Mouse (Mus musculus) forebrain, embryonic 16.5 days (tissue): ENCODE measurements around the gene Ckm. TPM values are rescaled to one million over a fixed set of nuclear protein-coding genes. Genes with fewer than 3 reads are reported as not detected.

Experiments
- ATAC-seq: fragments of 200-750 bp; cut with Nextera tagmentation; 2 replicates; pipeline ENCODE4 v1.8.0; 2017; ENCODE audit warnings: mild to moderate bottlenecking, moderate library complexity
- H3K27ac ChIP-seq: fragments of 300-500 bp; sonication (generic); 2 replicates; pipeline ENCODE4 v1.5.1; 2014; ENCODE audit warnings: low read length, control low read depth
- H3K27me3 ChIP-seq: fragments of 300-500 bp; sonication (generic); replicated peaks from 2 replicates; pipeline ENCODE4 v1.6.1; 2014; ENCODE audit warnings: low read length; ENCODE audit not compliant: control insufficient read depth, insufficient read depth
- H3K36me3 ChIP-seq: fragments of 300-500 bp; sonication (generic); 2 replicates; pipeline ENCODE4 v1.6.1; 2014; ENCODE audit not compliant: control insufficient read depth, insufficient read depth
- H3K4me1 ChIP-seq: fragments of 300-500 bp; sonication (generic); replicated peaks from 2 replicates; pipeline ENCODE4 v1.6.1; 2014; ENCODE audit warnings: low read length; ENCODE audit not compliant: control insufficient read depth, insufficient read depth
- H3K4me2 ChIP-seq: fragments of 300-500 bp; sonication (generic); 2 replicates; pipeline ENCODE4 v1.6.1; 2014; ENCODE audit warnings: mild to moderate bottlenecking, low read length, control low read depth
- H3K4me3 ChIP-seq: fragments of 300-500 bp; sonication (generic); replicated peaks from 2 replicates; pipeline ENCODE4 v1.5.1; 2014; ENCODE audit warnings: mild to moderate bottlenecking, low read length, control low read depth
- H3K9ac ChIP-seq: fragments of 300-500 bp; sonication (generic); replicated peaks from 2 replicates; pipeline ENCODE4 v1.6.1; 2014; ENCODE audit warnings: low read depth, low read length, control low read depth
- H3K9me3 ChIP-seq: fragments of 300-500 bp; sonication (generic); 2 replicates; pipeline ENCODE4 v1.6.1; 2016; ENCODE audit warnings: low read length; ENCODE audit not compliant: control insufficient read depth
- whole genome bisulfite sequencing: fragments of 180-500 bp; shearing (Covaris S2); extraction: QIAGEN DNeasy Blood & Tissue Kit; methylation state at CpG from one replicate; pipeline ENCODE4 v1.1.7; 2014; 5-methylcytosine and 5-hydroxymethylcytosine counted together
- polyA plus RNA-seq: library from polyadenylated mRNA; unstranded; fragments of >200 nt; fragmentation: Nextera tagmentation; extraction: Ambion mirVana; gene quantifications from 2 replicates; pipeline ENCODE4 v1.2.1, GENCODE M21; 2015

Ckm gene
- polyA plus RNA-seq, 1 experiment from 2014 or later, result 0.22 TPM

DNA sequence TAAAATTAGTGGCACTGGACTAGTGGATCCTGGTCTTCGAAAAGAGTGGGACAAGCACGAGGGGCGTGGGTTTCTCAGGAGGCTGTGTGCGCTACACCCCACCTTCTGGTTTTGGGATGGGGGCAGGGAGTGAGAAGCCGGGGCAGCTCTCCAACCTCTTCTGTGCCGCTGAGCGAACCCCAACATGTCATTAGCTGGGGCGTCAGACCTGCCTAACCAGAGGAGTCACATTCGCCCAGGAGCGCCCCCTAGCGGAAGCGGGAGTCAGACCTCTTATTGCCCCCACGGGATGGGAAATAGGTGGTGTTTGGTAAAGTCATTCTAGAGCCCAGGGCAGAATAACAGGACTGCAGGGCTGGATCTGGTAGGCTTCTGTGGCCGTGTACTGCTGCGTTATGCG is 42.9 kb upstream of the Ckm start:
- 12% methylated on average over 16 of the region's 16 CpGs for WGBS
- no peak for ATAC-seq
- Histone ChIP-seq H3K9me3 (no peaks in the 10 kb centered on the region), H3K27ac (no peak overlapping the region), H3K4me3 (peak overlapping the region; percentile 49), H3K4me1 (peaks cover 29% of the 10 kb centered on the region), H3K4me2 (peak overlapping the region; percentile 96), H3K36me3 (peaks cover 4% of the 10 kb centered on the region; the same call in 1 of the 2 replicates), H3K27me3 (no peaks in the 10 kb centered on the region; the same call in 1 of the 2 replicates), H3K9ac (no peak overlapping the region)

DNA sequence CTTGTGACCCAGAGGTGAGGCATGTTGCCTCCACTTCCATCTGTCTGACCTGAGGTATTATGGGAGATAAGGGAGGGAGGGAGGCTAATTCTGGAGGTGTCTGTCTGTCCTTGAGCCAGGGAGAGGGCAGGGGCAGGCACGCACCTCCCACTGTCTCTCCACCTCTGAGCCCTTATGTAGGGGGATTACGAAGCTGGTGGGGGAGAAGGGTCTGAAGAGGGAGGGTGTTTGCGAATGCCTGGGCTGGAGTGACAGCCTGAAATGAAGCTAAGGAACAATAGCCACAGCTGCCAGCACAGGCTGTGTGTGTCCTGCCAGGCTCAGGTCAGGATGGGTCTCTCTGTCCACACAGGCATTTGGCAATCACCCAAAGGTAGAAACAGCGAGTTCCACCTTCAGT is 42.3 kb upstream of the Ckm start:
- WGBS, result 19% methylated on average over 4 of the region's 4 CpGs
- Histone ChIP-seq H3K27me3 (no peaks in the 10 kb centered on the region; the same call in 1 of the 2 replicates), H3K4me1 (peaks cover 29% of the 10 kb centered on the region), H3K9me3 (no peaks in the 10 kb centered on the region), H3K4me2 (no peak overlapping the region; the same call in 1 of the 2 replicates), H3K4me3 (no peak overlapping the region), H3K36me3 (no peaks in the 10 kb centered on the region), H3K27ac (no peak overlapping the region), H3K9ac (no peak overlapping the region)
- no peak for ATAC-seq

DNA sequence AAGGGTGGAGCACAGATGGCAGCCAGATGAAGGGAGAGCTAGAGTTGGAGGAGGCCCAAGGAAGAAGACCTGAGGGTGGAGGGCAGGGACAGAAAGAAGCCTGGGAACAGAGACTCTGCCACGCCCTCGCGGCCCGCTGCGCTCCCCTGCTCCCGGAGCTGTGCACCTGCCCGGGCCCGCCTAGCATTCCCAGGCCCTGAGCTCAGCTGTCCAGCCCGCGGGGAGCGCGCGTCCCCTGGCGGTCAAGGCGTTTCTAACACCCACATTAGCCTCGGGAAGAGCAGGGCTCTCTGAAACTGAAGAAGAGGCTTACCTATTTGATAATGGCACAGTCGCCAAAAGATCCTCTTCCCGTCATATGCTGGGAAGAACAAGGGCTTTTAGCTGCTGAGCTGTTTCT is 40.7 kb upstream of the Ckm start:
- Histone ChIP-seq H3K36me3 (no peaks in the 10 kb centered on the region), H3K27ac (no peak overlapping the region), H3K4me1 (peaks cover 20% of the 10 kb centered on the region), H3K9me3 (no peaks in the 10 kb centered on the region), H3K4me3 (no peak overlapping the region), H3K9ac (no peak overlapping the region; the same call in 1 of the 2 replicates), H3K27me3 (no peaks in the 10 kb centered on the region; the same call in 1 of the 2 replicates), H3K4me2 (no peak overlapping the region)
- ATAC-seq, result no peak
- 2% methylated on average over 18 of the region's 18 CpGs for WGBS

GRCm38 (mm10) chr7:19365376-19365775 is 39.2 kb upstream of the Ckm start:
- WGBS, result 81% methylated on average over 4 of the region's 4 CpGs

DNA sequence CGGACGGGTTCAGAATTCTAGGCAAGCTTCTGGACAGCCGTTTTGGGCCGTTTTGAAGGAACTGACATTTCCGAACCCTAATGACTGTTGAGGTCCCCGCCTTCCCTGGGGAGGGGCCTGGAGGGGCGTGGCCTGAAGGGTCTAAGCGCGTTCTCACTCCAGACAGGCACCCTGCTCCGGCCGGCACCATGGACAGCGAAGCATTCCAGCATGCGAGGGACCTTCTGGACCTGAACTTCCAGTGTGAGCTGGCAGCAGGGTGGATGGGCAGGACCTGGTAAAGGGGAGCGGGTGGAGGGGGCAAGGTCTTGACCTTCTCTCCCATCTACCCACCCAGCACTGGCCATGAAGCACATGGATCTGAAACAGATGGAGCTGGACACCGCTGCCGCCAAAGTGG is 36.2 kb upstream of the Ckm start:
- H3K27me3 ChIP-seq, result no peaks in the 10 kb centered on the region
- no peaks in the 10 kb centered on the region for H3K9me3 ChIP-seq
- no peaks in the 10 kb centered on the region for H3K36me3 ChIP-seq
- H3K27ac ChIP-seq, result no peak overlapping the region
- no peak overlapping the region for H3K4me2 ChIP-seq
- WGBS, result 22% methylated on average over 16 of the region's 16 CpGs
- H3K4me1 ChIP-seq, result peaks cover 3% of the 10 kb centered on the region; the same call in 1 of the 2 replicates
- H3K4me3 ChIP-seq, result no peak overlapping the region
- ATAC-seq, result no peak
- no peak overlapping the region for H3K9ac ChIP-seq

More at GRCm38 (mm10) chr7:19365376-19365775, 39.2 kb upstream of the Ckm start:
- H3K4me1 ChIP-seq, result peaks cover 17% of the 10 kb centered on the region
- no peak overlapping the region for H3K9ac ChIP-seq
- no peak overlapping the region for H3K27ac ChIP-seq
- no peak overlapping the region for H3K4me3 ChIP-seq
- H3K4me2 ChIP-seq, result no peak overlapping the region
- no peaks in the 10 kb centered on the region for H3K9me3 ChIP-seq
- H3K36me3 ChIP-seq, result no peaks in the 10 kb centered on the region
- H3K27me3 ChIP-seq, result no peaks in the 10 kb centered on the region; the same call in 1 of the 2 replicates
- ATAC-seq, result no peak

DNA sequence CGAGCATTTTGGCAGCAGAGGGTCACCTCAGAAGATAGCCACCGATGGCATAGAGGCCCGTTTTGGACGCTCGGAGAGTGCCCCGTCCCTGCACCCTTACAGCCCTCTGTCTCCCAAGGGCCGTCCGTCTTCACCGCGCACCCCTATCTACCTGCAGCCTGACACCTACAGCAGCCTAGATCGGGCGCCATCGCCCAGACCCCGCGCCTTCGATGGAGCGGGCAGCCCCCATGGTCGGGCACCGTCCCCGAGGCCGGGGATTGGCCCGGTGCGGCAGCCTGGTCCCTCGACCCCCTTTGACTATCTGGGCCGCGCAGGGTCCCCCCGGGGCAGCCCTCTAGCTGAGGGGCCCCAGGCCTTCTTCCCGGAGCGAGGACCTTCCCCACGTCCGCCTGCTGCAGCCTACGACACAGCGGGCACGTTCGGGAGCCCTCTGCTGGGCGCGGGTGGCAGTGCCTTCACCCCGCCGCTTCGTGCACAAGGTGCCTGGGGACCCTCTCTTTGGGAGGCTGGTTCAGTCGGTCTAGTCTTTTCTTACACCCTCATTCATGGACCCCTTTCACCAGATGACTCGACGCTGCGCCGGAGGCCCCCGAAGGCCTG is 34.7 kb upstream of the Ckm start:
- no peaks in the 10 kb centered on the region for H3K36me3 ChIP-seq

DNA sequence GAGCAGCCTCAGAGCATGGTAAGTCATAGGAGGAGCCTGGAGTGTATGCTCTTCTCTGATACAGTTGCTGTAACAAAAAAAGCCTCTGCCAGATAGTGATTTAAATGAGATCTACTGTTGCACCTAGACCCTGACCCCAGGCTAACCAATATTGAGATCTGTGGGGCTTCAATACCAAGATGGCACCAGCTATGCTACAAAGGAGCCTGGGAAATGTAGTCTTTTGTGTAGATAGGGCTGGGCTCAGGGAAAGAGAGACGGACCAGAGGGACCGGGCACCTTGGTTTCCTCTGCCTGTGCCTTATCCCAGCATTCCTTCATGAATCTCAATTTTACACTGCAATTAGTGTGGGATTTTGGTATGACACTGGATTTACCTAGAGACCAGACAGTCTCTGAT is 31.2 kb upstream of the Ckm start:
- Histone ChIP-seq H3K4me2 (no peak overlapping the region), H3K9me3 (no peaks in the 10 kb centered on the region), H3K9ac (no peak overlapping the region), H3K27ac (no peak overlapping the region), H3K36me3 (no peaks in the 10 kb centered on the region), H3K4me1 (peaks cover 3% of the 10 kb centered on the region; the same call in 1 of the 2 replicates), H3K4me3 (no peak overlapping the region), H3K27me3 (no peaks in the 10 kb centered on the region)
- 90% methylated on average over 2 of the region's 2 CpGs for WGBS
- no peak for ATAC-seq

More for the DNA sequence above, 34.7 kb upstream of the Ckm start:
- H3K4me2 ChIP-seq, result peak overlapping the region; percentile 49
- 10% methylated on average over 46 of the region's 46 CpGs for WGBS
- peak overlapping the region; percentile 38 for H3K4me3 ChIP-seq
- H3K27ac ChIP-seq, result no peak overlapping the region
- peak; percentile 86 for ATAC-seq
- no peaks in the 10 kb centered on the region for H3K9me3 ChIP-seq
- peaks cover 3% of the 10 kb centered on the region; the same call in 1 of the 2 replicates for H3K4me1 ChIP-seq
- peak overlapping the region; percentile 59 for H3K9ac ChIP-seq
- no peaks in the 10 kb centered on the region for H3K27me3 ChIP-seq

DNA sequence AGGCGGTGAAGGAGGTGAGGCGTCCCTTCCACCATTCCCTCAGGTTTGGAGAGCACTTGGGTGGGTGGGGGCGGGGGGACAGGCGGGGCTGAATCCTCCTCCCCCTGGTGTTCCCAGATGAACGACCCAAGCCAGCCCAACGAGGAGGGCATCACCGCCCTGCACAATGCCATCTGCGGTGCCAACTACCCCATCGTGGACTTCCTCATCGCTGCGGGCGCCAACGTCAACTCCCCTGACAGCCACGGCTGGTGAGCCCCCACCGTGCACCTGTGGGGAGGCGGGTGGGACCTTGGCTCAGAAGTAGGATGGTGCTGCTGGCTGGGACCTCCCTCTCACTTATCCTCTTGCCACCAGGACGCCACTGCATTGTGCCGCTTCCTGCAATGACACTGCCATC is 29.2 kb upstream of the Ckm start:
- no peaks in the 10 kb centered on the region for H3K27me3 ChIP-seq

DNA sequence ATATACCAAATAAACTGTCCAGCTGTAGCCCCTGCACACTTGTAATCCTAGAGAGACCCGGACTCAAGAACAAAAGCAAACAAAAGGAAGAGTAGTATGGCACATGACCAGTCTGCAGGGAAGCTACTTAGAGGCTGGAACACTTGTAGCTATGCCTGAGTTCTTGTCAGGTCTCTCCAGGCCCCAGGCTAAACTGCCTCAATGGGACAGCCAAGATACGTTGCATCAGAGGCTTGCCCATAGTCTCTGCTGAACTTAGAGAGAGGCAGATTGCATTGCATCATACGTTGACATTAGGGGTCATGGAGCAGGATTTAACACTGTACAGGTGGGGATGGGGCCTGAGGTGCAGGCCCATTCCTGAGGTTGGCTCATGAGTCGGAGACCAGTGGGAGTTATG is 28.6 kb upstream of the Ckm start:
- Histone ChIP-seq H3K4me3 (no peak overlapping the region), H3K9ac (no peak overlapping the region), H3K27me3 (no peaks in the 10 kb centered on the region), H3K9me3 (no peaks in the 10 kb centered on the region), H3K36me3 (no peaks in the 10 kb centered on the region), H3K4me2 (no peak overlapping the region), H3K27ac (no peak overlapping the region), H3K4me1 (no peaks in the 10 kb centered on the region)
- ATAC-seq, result no peak
- WGBS, result 90% methylated on average over 4 of the region's 4 CpGs

More for the DNA sequence above, 29.2 kb upstream of the Ckm start:
- 82% methylated on average over 18 of the region's 18 CpGs for WGBS
- no peak overlapping the region for H3K27ac ChIP-seq
- no peak overlapping the region for H3K4me3 ChIP-seq
- H3K4me1 ChIP-seq, result no peaks in the 10 kb centered on the region
- ATAC-seq, result no peak
- no peaks in the 10 kb centered on the region for H3K36me3 ChIP-seq
- H3K9me3 ChIP-seq, result no peaks in the 10 kb centered on the region
- H3K4me2 ChIP-seq, result no peak overlapping the region
- no peak overlapping the region for H3K9ac ChIP-seq
